Mouse (Mus musculus) midbrain, embryonic 14.5 days (tissue): ENCODE results near the gene Clint1. TPM values are rescaled to one million over a fixed set of nuclear protein-coding genes. Genes with fewer than 3 reads are reported as not detected.

Source experiments
- ATAC-seq: fragments of 200-750 bp; cut with Nextera tagmentation; 2 replicates; pipeline ENCODE4 v1.8.0; 2017; ENCODE audit warnings: moderate number of reproducible peaks, moderate library complexity; ENCODE audit not compliant: low FRiP score, low TSS enrichment
- DNase-seq: peaks from one replicate; pipeline ENCODE4 v3.0.0-alpha.2; 2015
- H3K27ac ChIP-seq: fragments of 300-500 bp; sonication (generic); replicated peaks from 2 replicates; pipeline ENCODE4 v1.5.1; 2014; ENCODE audit warnings: mild to moderate bottlenecking, low read depth, low read length, moderate library complexity
- H3K27me3 ChIP-seq: fragments of 300-500 bp; sonication (generic); 2 replicates; pipeline ENCODE4 v1.6.1; 2014; ENCODE audit warnings: low read length, control low read depth, mixed read lengths; ENCODE audit not compliant: control insufficient read depth, insufficient read depth
- H3K36me3 ChIP-seq: fragments of 300-500 bp; sonication (generic); 2 replicates; pipeline ENCODE4 v1.6.1; 2014; ENCODE audit warnings: low read length, control low read depth; ENCODE audit not compliant: control insufficient read depth, insufficient read depth
- H3K4me1 ChIP-seq: fragments of 300-500 bp; sonication (generic); 2 replicates; pipeline ENCODE4 v1.6.1; 2014; ENCODE audit warnings: mild to moderate bottlenecking, antibody characterized with exemption, low read length, control low read depth; ENCODE audit not compliant: control insufficient read depth, insufficient read depth
- H3K4me2 ChIP-seq: fragments of 300-500 bp; sonication (generic); 2 replicates; pipeline ENCODE4 v1.6.1; 2014; ENCODE audit warnings: mild to moderate bottlenecking, low read length, moderate library complexity
- H3K4me3 ChIP-seq: fragments of 300-500 bp; sonication (generic); replicated peaks from 2 replicates; pipeline ENCODE4 v1.5.1; 2014; ENCODE audit warnings: low read depth, low read length
- H3K9ac ChIP-seq: fragments of 300-500 bp; sonication (generic); replicated peaks from 2 replicates; pipeline ENCODE4 v1.6.1; 2014; ENCODE audit warnings: mild to moderate bottlenecking, low read length, moderate library complexity
- H3K9me3 ChIP-seq: fragments of 300-500 bp; sonication (generic); 2 replicates; pipeline ENCODE4 v1.6.1; 2016; ENCODE audit warnings: low read length, control low read depth, mixed read lengths; ENCODE audit not compliant: control insufficient read depth
- WGBS: fragments of 180-500 bp; shearing (Covaris S2); extraction: QIAGEN DNeasy Blood & Tissue Kit; methylation state at CpG from one replicate; pipeline ENCODE4 v1.1.7; 2014; 5-methylcytosine and 5-hydroxymethylcytosine counted together
- polyA plus RNA-seq: library from polyadenylated mRNA; unstranded; fragments of >200 nt; fragmentation: Nextera tagmentation; extraction: Ambion mirVana; gene quantifications from 2 replicates; pipeline ENCODE4 v1.2.1, GENCODE M21; 2014

Clint1 gene
- polyA plus RNA-seq, 1 experiment from 2014 or later: 45.5 TPM

GRCm38 (mm10) chr11:45852124-45852994 is 508 bp downstream of the Clint1 start:
- Histone ChIP-seq H3K4me2 (peak overlapping the region; percentile 83), H3K4me3 (peak overlapping the region; percentile 98), H3K9me3 (no peaks in the 10 kb centered on the region), H3K27ac (peak overlapping the region; percentile 79), H3K27me3 (no peaks in the 10 kb centered on the region), H3K9ac (peak overlapping the region; percentile 88), H3K36me3 (peaks cover 12% of the 10 kb centered on the region), H3K4me1 (peaks cover 15% of the 10 kb centered on the region; the same call in 1 of the 2 replicates)
- WGBS: 2% methylated on average over 41 of the region's 58 CpGs
- DNase-seq (peak; percentile 55), ATAC-seq (peak; percentile 80)

GRCm38 (mm10) chr11:45852995-45853317 is 1.1 kb downstream of the Clint1 start:
- Histone ChIP-seq H3K9ac (no peak overlapping the region; the same call in 1 of the 2 replicates), H3K27me3 (no peaks in the 10 kb centered on the region), H3K9me3 (no peaks in the 10 kb centered on the region), H3K4me3 (peak overlapping the region; percentile 98; the same call in 1 of the 2 replicates), H3K27ac (no peak overlapping the region), H3K4me2 (peak overlapping the region; percentile 83), H3K4me1 (peaks cover 15% of the 10 kb centered on the region; the same call in 1 of the 2 replicates), H3K36me3 (peaks cover 12% of the 10 kb centered on the region)
- DNase-seq (no peak), ATAC-seq (no peak)
- 79% methylated on average over 6 of the region's 6 CpGs for WGBS

- Histone ChIP-seq H3K4me3 (no peak overlapping the region), H3K27ac (no peak overlapping the region), H3K27me3 (no peaks in the 10 kb centered on the region), H3K4me1 (peaks cover 15% of the 10 kb centered on the region; the same call in 1 of the 2 replicates), H3K9ac (no peak overlapping the region), H3K36me3 (peaks cover 12% of the 10 kb centered on the region), H3K4me2 (no peak overlapping the region), H3K9me3 (no peaks in the 10 kb centered on the region)
- DNase-seq (no peak), ATAC-seq (no peak)
- WGBS: 97% methylated on average over 2 of the region's 2 CpGs
Measured at GRCm38 (mm10) chr11:45853916-45854315, 2.1 kb downstream of the Clint1 start.

GRCm38 (mm10) chr11:45854381-45854780 is 2.5 kb downstream of the Clint1 start:
- Histone ChIP-seq H3K9me3 (no peaks in the 10 kb centered on the region), H3K9ac (no peak overlapping the region), H3K27ac (no peak overlapping the region), H3K36me3 (peaks cover 12% of the 10 kb centered on the region), H3K27me3 (no peaks in the 10 kb centered on the region), H3K4me2 (no peak overlapping the region), H3K4me1 (peaks cover 15% of the 10 kb centered on the region; the same call in 1 of the 2 replicates), H3K4me3 (no peak overlapping the region)
- DNase-seq (no peak), ATAC-seq (no peak)
- 94% methylated on average over 7 of the region's 7 CpGs for WGBS

- Histone ChIP-seq H3K27me3 (no peaks in the 10 kb centered on the region), H3K4me3 (no peak overlapping the region), H3K4me2 (no peak overlapping the region), H3K4me1 (peaks cover 15% of the 10 kb centered on the region; the same call in 1 of the 2 replicates), H3K36me3 (peaks cover 12% of the 10 kb centered on the region), H3K27ac (no peak overlapping the region), H3K9me3 (no peaks in the 10 kb centered on the region), H3K9ac (no peak overlapping the region)
- WGBS: 84% methylated on average over 7 of the region's 7 CpGs
- ATAC-seq (no peak), DNase-seq (no peak)
Measured at GRCm38 (mm10) chr11:45855407-45856148, 3.7 kb downstream of the Clint1 start.

GRCm38 (mm10) chr11:45856149-45856516 is 4.3 kb downstream of the Clint1 start:
- Histone ChIP-seq H3K36me3 (peaks cover 12% of the 10 kb centered on the region), H3K9ac (no peak overlapping the region)

GRCm38 (mm10) chr11:45861334-45861733 is 9.5 kb downstream of the Clint1 start:
- no peak overlapping the region for H3K9ac ChIP-seq
- no peak for DNase-seq

More at GRCm38 (mm10) chr11:45856149-45856516, 4.3 kb downstream of the Clint1 start:
- Histone ChIP-seq H3K4me1 (peaks cover 15% of the 10 kb centered on the region; the same call in 1 of the 2 replicates), H3K4me2 (no peak overlapping the region), H3K9me3 (no peaks in the 10 kb centered on the region), H3K4me3 (no peak overlapping the region), H3K27me3 (no peaks in the 10 kb centered on the region), H3K27ac (no peak overlapping the region)
- ATAC-seq: no peak
- DNase-seq: no peak
- 89% methylated on average over 6 of the region's 6 CpGs for WGBS

GRCm38 (mm10) chr11:45864409-45864808 is 12.6 kb downstream of the Clint1 start:
- Histone ChIP-seq H3K9ac (no peak overlapping the region), H3K27ac (no peak overlapping the region), H3K4me1 (no peaks in the 10 kb centered on the region), H3K4me2 (no peak overlapping the region), H3K36me3 (no peaks in the 10 kb centered on the region), H3K27me3 (no peaks in the 10 kb centered on the region), H3K9me3 (no peaks in the 10 kb centered on the region), H3K4me3 (no peak overlapping the region)
- DNase-seq (no peak), ATAC-seq (no peak)
- 98% methylated on average over 3 of the region's 3 CpGs for WGBS

More at GRCm38 (mm10) chr11:45861334-45861733, 9.5 kb downstream of the Clint1 start:
- H3K4me1 ChIP-seq: no peaks in the 10 kb centered on the region
- no peak overlapping the region for H3K4me2 ChIP-seq
- no peaks in the 10 kb centered on the region for H3K27me3 ChIP-seq
- H3K36me3 ChIP-seq: peaks cover 3% of the 10 kb centered on the region; the same call in 1 of the 2 replicates
- ATAC-seq: no peak
- 88% methylated on average over 7 of the region's 7 CpGs for WGBS
- no peak overlapping the region for H3K4me3 ChIP-seq
- no peak overlapping the region for H3K27ac ChIP-seq
- H3K9me3 ChIP-seq: no peaks in the 10 kb centered on the region
